Mouse (Mus musculus) heart, adult 2 months (tissue): ENCODE measurements around the gene Atp1b1. TPM values are rescaled to one million over a fixed set of nuclear protein-coding genes. Genes with fewer than 3 reads are reported as not detected.

Experiments
- DNase-seq, 2 experiments: peaks; one replicate each; pipeline ENCODE4 v3.0.0; 2021
- H3K27ac ChIP-seq: fragments of 200-600 bp; 2 replicates; pipeline ENCODE4 v1.8.1; 2022
- H3K27me3 ChIP-seq: fragments of 200-500 bp; 2 replicates; pipeline ENCODE4 v1.6.1; 2012; ENCODE audit warnings: mild to moderate bottlenecking, low read length, inconsistent platforms, mixed read lengths; ENCODE audit not compliant: control insufficient read depth, insufficient read depth
- H3K36me3 ChIP-seq: fragments of 200-500 bp; 2 replicates; pipeline ENCODE4 v1.6.1; 2012; ENCODE audit warnings: low read length, inconsistent platforms; ENCODE audit not compliant: control insufficient read depth, insufficient read depth
- H3K4me1 ChIP-seq: fragments of 200-500 bp; 2 replicates; pipeline ENCODE4 v1.6.1; 2011; ENCODE audit warnings: low read length; ENCODE audit not compliant: control insufficient read depth, insufficient read depth
- H3K4me3 ChIP-seq: fragments of 200-600 bp; 2 replicates; pipeline ENCODE4 v1.8.1; 2022
- H3K79me2 ChIP-seq: fragments of 200-500 bp; replicated peaks from 2 replicates; pipeline ENCODE4 v1.6.1; 2012; ENCODE audit warnings: mild to moderate bottlenecking, inconsistent platforms, low read length, moderate library complexity, mixed read lengths; ENCODE audit not compliant: control insufficient read depth, insufficient read depth
- H3K9ac ChIP-seq: fragments of 200-500 bp; 2 replicates; pipeline ENCODE4 v1.6.1; 2012; ENCODE audit warnings: low read depth, mild to moderate bottlenecking, control low read depth, inconsistent platforms, low read length, mixed read lengths
- CTCF ChIP-seq: fragments of 200-600 bp; IDR thresholded peaks from 2 replicates; pipeline ENCODE4 v1.8.1; 2022; ENCODE audit warnings: antibody characterized with exemption, mild to moderate bottlenecking, moderate library complexity
- EP300 ChIP-seq: fragments of 200-500 bp; IDR thresholded peaks from 2 replicates; pipeline ENCODE4 v1.6.1; 2011; ENCODE audit warnings: low read depth, low read length, control low read depth; ENCODE audit not compliant: insufficient read depth
- POLR2A ChIP-seq: fragments of 200-500 bp; IDR thresholded peaks from 2 replicates; pipeline ENCODE4 v1.6.1; 2011; ENCODE audit warnings: mild to moderate bottlenecking, low read depth, low read length, control low read depth; ENCODE audit not compliant: insufficient read depth
- WGBS: fragments of 180-500 bp; shearing (Covaris S2); methylation state at CpG from one replicate; pipeline ENCODE4 v1.1.7; 2018; 5-methylcytosine and 5-hydroxymethylcytosine counted together
- intact Hi-C: fragments of 180-260 bp; cut with DNase I; formaldehyde crosslinking; loops from one replicate; pipeline ENCODE4 v1.15.1; 2025
- polyA plus RNA-seq: library from polyadenylated mRNA; depleted of rRNA; stranded (reverse); fragments of >200 nt; gene quantifications from 2 replicates; pipeline ENCODE4 v1.2.3, GENCODE M21; 2012
- total RNA-seq, 2 experiments: library from RNA; stranded (reverse); gene quantifications; 2 replicates each; pipeline ENCODE4 v1.2.3; 2021

Gene Atp1b1
- total and polyA plus RNA-seq, 3 experiments = 136 to 391 (median 328) TPM

DNA sequence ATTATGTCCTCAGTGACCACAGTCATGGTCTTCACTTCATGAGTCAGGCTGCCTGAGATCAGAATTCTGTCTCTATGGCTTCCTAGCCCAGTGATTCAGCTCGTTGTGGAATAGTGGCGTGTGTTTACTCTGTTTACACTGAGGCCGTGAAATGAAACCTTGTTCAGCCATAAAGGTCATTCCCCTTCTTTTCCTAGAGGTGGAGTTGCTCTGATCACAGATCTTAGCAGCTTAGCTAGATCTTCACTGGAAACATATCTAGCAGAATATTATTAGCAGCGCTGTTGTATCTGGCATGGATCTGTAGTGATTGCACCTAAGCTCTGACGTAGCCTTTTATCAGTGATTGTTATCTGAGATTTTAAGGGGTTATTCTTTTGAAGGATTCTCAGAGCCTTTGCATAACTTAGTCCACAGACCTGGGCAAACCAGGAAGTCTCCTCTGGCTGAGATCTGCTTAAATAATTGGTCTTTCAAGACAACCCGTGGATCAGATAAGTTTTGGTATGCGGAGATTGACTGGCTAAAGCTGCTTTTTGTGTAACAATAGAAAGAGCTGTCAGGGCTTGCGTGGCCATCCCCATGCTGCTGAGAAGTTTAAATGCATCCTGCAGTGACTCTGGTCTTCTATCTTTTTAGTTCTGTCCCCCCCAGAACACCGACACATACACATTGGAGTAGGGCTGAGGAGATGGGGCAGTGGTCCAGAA lies 23.6 kb upstream of the Atp1b1 start:
- Histone ChIP-seq H3K27ac (no peak overlapping the region), H3K36me3 (no peaks in the 10 kb centered on the region), H3K79me2 (no peaks in the 10 kb centered on the region), H3K4me1 (no peaks in the 10 kb centered on the region), H3K9ac (no peak overlapping the region), H3K27me3 (no peaks in the 10 kb centered on the region), H3K4me3 (no peak overlapping the region)
- intact Hi-C loops = no loop called here
- 62% methylated on average over 9 of the region's 9 CpGs for WGBS
- TF ChIP-seq EP300 (no peak), POLR2A (no peak), CTCF (no peak)
- DNase-seq = no peak

- no peak overlapping the region for H3K27ac ChIP-seq
- no peak overlapping the region for H3K9ac ChIP-seq
- no peaks in the 10 kb centered on the region for H3K36me3 ChIP-seq
- intact Hi-C loops = no loop called here
- H3K4me3 ChIP-seq = no peak overlapping the region
- no peaks in the 10 kb centered on the region for H3K79me2 ChIP-seq
- H3K4me1 ChIP-seq = no peaks in the 10 kb centered on the region
- TF ChIP-seq POLR2A (no peak), EP300 (no peak)
- no peaks in the 10 kb centered on the region for H3K27me3 ChIP-seq
- WGBS = 84% methylated on average over 5 of the region's 5 CpGs
- DNase-seq = no peak
These were observed 22.8 kb upstream of the Atp1b1 start for GRCm38 (mm10) chr1:164480755-164481644.

DNA sequence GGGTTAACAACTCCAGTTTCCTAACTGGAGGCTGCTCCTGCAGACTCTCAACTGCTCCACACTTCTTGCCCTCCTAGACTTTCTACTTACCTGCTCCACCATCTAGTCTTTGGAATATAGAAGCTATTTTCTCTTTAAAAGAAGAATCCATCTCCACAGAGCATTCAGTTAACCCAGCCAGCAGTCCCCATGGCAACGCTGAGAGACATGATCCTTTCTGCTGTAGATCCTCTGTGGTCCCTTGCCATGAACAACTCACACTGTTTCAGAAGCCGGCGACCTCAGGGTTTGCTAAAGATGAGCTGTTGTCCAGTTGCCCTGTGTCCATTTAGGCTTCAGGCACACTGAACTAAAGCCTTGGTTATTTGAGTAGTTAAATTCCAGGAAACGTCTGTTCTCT lies 17.7 kb upstream of the Atp1b1 start:
- no peaks in the 10 kb centered on the region for H3K36me3 ChIP-seq
- H3K79me2 ChIP-seq = no peaks in the 10 kb centered on the region
- no peak overlapping the region for H3K9ac ChIP-seq
- H3K4me3 ChIP-seq = no peak overlapping the region
- no peaks in the 10 kb centered on the region for H3K27me3 ChIP-seq
- intact Hi-C loops = no loop called here
- H3K4me1 ChIP-seq = peaks cover 6% of the 10 kb centered on the region
- WGBS = 75% methylated on average over 4 of the region's 4 CpGs
- TF ChIP-seq CTCF (no peak), POLR2A (no peak), EP300 (no peak)
- DNase-seq = no peak
- no peak overlapping the region for H3K27ac ChIP-seq

GRCm38 (mm10) chr1:164474778-164475511 lies 16.8 kb upstream of the Atp1b1 start:
- DNase-seq = no peak
- Histone ChIP-seq H3K36me3 (no peaks in the 10 kb centered on the region), H3K4me3 (no peak overlapping the region), H3K79me2 (no peaks in the 10 kb centered on the region), H3K27ac (no peak overlapping the region), H3K4me1 (peaks cover 6% of the 10 kb centered on the region), H3K9ac (no peak overlapping the region), H3K27me3 (no peaks in the 10 kb centered on the region)
- TF ChIP-seq CTCF (no peak), EP300 (no peak), POLR2A (no peak)
- 32% methylated on average over 7 of the region's 7 CpGs for WGBS
- intact Hi-C loops = no loop called here

GRCm38 (mm10) chr1:164474310-164474709 lies 16.2 kb upstream of the Atp1b1 start:
- Histone ChIP-seq H3K9ac (no peak overlapping the region), H3K4me1 (peaks cover 6% of the 10 kb centered on the region), H3K79me2 (no peaks in the 10 kb centered on the region), H3K4me3 (no peak overlapping the region), H3K36me3 (no peaks in the 10 kb centered on the region), H3K27ac (no peak overlapping the region), H3K27me3 (no peaks in the 10 kb centered on the region)
- DNase-seq = no peak
- WGBS = 44% methylated on average over 6 of the region's 6 CpGs
- intact Hi-C loops = no loop called here
- TF ChIP-seq CTCF (no peak), EP300 (no peak), POLR2A (no peak)

DNA sequence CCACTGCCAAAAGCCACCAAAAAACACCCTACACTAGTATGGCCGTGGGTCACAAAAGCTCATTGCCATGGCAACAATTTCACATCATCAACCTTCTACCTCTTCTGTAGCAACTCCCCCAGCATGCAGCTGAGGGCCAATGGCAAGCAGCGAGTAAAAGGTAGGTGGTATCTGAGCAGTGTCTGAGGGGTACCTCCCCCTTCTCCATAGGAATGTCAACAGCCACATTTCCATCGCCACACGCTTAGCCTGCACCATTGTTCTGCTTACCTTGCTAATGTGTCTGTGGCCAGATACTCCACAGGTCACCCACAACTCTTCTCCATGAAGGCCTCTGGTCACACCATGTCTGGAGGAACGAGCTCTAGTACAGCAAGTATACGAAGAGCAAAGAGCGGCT lies 15.2 kb upstream of the Atp1b1 start:
- Histone ChIP-seq H3K4me1 (peaks cover 6% of the 10 kb centered on the region), H3K4me3 (no peak overlapping the region), H3K9ac (no peak overlapping the region), H3K79me2 (no peaks in the 10 kb centered on the region), H3K27me3 (no peaks in the 10 kb centered on the region), H3K27ac (no peak overlapping the region), H3K36me3 (no peaks in the 10 kb centered on the region)
- intact Hi-C loops = no loop called here
- no peak for DNase-seq
- TF ChIP-seq POLR2A (no peak), EP300 (no peak), CTCF (no peak)
- 93% methylated on average over 7 of the region's 7 CpGs for WGBS
